Mouse (Mus musculus) ES-E14 (cell line): ENCODE measurements at regions not wholly inside any gene's neighbourhood (a gene's known extent, or its start where the extent isn't known, plus 50 kb on each side); places are given as distances from the start of the nearest gene placed in this dataset.

Experiments
- CHD2 ChIP-seq: IDR thresholded peaks from 2 replicates; pipeline ENCODE4 v1.6.1; 2014; ENCODE audit warnings: mild to moderate bottlenecking, low read depth, low read length, inconsistent platforms
- HCFC1 ChIP-seq: IDR thresholded peaks from 2 replicates; pipeline ENCODE4 v1.6.1; 2012; ENCODE audit warnings: low read length, inconsistent platforms, borderline replicate concordance; ENCODE audit not compliant: insufficient read depth
- MAFK ChIP-seq: IDR thresholded peaks from 2 replicates; pipeline ENCODE4 v1.6.1; 2014; ENCODE audit warnings: mild to moderate bottlenecking, low read depth, low read length, inconsistent platforms; ENCODE audit not compliant: insufficient read depth
- ZNF384 ChIP-seq: IDR thresholded peaks from 2 replicates; pipeline ENCODE4 v1.6.1; 2012; ENCODE audit warnings: low read depth, low read length, inconsistent platforms

DNA sequence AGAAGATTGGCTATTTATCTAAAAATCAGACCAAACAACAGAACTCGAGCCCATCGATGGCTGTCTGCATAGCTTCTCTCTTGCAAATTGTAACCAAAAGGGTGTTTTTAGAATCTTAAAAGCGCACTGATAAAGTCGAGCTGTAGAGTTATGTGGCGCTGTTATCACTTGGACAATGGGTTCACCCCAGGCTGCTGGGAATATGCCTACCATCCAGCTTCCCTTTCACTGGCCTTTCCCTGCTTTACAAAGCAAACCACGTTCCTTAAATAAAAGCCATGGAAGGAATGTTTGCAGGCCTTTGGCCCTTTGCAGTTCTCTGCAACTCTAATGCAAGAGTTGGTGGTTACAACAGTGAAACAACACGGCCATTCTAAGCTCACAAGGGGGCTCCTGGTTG lies 150.3 kb downstream of the Npr3 start:
- TF ChIP-seq ZNF384 (no peak), HCFC1 (no peak), MAFK (no peak), CHD2 (no peak)
